Mouse (Mus musculus) right cerebral cortex, postnatal 25 days (tissue): ENCODE results near the gene Apoo.
"Not testable (repeated sequence)": the region's sequence is repeated elsewhere in the genome, so short reads cannot be mapped to it uniquely, and the experiment has no call there.

ENCODE experiments used
- DNase-seq: peaks from one replicate; pipeline ENCODE4 v3.0.0; 2022

Gene Apoo

GRCm38 (mm10) chrX:94366670-94367241 lies at the start of gene Apoo, which contains the start of gene Fam90a1b:
Gene Apoo (plus strand): TSS chrX:94367117.
Gene Fam90a1b (minus strand): TSS chrX:94366777.
- peak; percentile 94 for DNase-seq

DNA sequence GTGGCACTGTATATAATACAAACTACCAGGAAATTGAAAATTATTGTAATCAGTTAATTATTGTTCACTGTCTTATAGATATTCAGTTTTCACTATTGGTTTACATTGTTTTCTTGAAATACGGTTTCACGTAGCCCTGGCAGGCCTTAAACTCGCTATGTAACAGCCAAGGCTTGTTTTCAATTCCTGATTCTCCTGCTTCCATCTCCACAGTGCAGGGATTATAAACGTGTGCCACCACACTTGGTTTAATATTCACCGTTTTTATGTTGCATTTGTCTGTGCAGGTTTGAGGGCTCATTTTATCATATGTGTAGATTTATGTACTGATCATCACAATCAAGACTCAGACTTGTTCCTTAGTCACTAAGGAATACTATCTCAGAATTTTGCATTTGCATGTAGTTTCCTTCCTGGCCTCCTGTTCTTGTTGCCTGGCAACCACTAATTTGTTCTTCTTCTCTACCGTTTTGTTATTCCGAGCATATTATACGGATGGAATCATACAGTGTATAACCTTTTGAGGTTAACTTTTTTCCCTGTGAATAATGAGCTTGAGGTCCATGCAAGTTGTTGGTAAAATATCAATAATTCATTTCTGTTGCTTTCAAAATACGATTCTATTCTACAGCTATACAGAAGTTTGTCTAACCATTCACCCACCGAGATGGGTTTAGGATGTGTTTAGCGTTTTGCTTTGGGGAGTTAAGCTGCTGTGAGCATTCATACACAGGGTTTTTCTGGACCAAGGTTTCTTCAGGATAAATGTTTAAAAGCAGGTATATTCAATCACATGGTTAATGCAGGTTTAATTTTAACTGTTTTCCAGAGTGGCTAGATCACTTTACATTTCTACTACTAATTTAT lies 45.6 kb upstream of the Apoo start:
- DNase-seq: no peak

GRCm38 (mm10) chrX:94343638-94344037 lies 23.3 kb upstream of the Apoo start:
- not testable (repeated sequence) for DNase-seq

DNA sequence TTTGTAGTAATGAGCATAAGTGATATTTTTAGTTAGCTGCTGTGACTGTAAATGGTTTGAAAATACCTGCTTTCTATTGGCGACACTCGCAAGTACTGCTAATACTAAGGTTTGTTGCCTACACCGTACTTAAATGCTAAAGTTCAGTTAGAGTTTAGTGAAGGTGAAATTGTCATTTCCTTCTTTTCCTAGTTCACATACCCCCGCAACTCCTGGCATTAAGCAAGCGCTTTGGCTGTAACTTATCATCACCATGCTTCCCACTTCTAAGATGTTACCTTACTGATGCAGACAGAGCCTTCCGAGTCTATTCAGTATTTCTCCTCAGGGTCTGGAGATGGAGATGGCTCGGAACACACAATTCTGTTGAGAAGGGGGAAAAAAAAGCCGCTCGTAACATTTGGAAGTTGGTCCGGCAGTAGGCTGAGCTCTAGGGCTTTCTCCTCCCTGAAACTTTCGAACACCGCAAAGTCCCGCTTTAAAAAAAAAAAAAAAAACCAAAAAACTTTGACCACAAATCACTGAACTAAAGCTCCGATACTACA lies 1.5 kb upstream of the Apoo start:
- peak; percentile 2 for DNase-seq

GRCm38 (mm10) chrX:94366029-94366428 lies 888 bp upstream of the Apoo start:
- DNase-seq: peak; percentile 3

GRCm38 (mm10) chrX:94367248-94367647 lies 331 bp downstream of the Apoo start:
- no peak for DNase-seq

DNA sequence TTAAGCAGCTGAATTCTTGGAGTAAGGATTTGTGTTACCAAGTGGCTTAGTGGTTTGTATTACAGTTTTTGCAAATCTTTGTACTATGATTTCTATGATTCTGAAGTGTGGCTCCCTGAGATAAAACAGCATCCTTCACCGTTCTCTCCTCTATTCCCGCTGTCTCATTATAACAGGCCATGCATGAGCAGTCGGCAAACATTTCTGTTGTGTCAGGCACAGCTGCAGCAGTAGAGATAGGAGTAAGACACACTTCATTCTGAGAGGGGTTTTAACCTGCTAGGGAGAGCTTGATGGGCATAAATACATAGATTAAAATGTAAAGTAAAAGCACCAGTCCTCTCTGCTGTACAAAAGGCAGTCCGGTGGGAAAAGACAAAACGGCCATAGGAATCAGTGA lies 11.8 kb downstream of the Apoo start:
- no peak for DNase-seq

- DNase-seq: no peak
These were observed 42.1 kb downstream of the Apoo start for GRCm38 (mm10) chrX:94408975-94409374.

GRCm38 (mm10) chrX:94420210-94420609 lies 53.3 kb downstream of the Apoo start:
- DNase-seq: no peak

DNA sequence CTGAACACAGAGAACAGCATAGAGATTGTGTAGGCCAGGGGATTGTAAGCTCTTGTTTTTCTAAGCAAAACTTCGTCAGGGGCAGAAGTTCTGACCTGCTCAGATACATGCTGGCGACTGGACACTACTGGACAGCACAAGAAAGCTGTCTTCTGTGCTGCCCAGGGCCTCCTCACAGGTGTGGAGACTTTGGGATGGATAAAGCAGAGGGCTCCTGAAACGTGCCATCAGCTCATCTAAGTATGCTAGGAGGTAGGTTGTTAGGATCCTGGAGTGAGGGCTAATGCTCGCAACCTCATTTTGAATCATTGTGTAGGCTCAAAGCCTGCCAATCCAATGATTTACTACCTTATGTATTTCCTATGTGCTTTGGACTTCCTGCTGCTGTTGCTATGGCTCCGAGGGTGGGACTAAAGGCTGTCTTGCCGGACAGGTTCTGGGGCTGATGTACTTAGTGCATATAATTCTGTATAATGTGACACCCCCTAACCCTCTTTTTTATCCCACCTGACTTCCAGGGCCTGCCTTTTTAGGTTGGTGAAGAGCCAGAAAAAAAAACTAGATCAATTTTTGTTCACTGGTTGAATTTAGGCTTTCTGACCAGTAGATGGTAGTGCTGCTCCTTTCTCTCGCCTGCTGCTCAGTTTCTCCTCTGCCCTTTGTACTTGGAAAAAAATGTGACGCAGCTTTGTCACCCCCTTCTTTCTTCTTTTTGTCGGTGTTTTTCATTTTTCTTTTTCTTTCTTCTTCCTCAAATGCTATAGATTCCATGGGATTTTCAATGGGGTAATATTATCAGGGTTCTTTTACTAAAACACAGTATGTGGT lies 64.8 kb downstream of the Apoo start:
- DNase-seq: peak; percentile 5

- not testable (repeated sequence) for DNase-seq
These were observed 78.5 kb downstream of the Apoo start for GRCm38 (mm10) chrX:94445427-94445826.

- not testable (repeated sequence) for DNase-seq
These were observed 79.1 kb downstream of the Apoo start for GRCm38 (mm10) chrX:94446021-94446420.

DNA sequence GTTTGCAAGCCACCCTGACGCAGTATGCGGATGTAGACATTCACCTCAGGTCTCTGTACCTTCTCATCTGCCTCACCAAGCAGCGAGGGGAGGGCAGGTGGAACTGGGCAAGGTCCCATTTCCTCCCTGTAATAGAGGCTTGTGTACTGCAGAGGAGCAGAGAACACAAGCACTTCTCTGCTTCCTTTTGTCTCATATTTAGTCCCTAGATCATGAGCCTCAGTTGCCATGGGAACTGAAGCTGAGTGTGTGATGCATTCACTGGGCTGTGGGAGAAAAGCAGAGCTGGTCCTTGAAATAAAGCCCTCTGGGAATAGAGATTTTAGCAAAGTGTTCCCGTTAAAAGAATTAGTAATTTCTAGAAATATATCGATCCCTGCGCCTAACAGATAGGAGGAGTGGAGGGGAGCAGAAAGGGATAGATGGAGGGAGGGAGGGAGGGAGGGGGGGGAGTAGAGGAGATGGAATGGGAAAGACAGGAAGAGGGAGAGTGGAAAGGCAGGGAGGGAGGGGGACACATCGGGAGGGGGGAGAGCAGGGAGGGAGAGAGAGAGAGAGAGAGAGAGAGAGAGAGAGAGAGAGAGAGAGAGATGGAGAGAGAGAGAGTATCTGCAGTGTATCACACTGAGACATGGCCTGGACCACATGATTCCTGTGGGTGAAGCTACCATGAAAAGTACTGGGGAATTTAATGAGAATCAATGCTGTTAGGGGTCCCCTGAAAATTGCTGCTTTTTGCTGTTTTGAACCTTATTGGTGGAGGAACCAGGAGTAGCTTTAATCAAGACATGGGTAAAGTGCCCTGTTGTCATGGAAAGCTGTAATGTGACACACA lies 83.3 kb downstream of the Apoo start:
- DNase-seq: not testable (repeated sequence)

- DNase-seq: no peak
These were observed 92.4 kb downstream of the Apoo start for GRCm38 (mm10) chrX:94459346-94459745.

GRCm38 (mm10) chrX:94461513-94461912 lies 94.6 kb downstream of the Apoo start:
- not testable (repeated sequence) for DNase-seq

- DNase-seq: not testable (repeated sequence)
These were observed 95.9 kb downstream of the Apoo start for GRCm38 (mm10) chrX:94462604-94463429.
